9 mouse cellular contexts compared by ENCODE assay signal in the genomic region with DNA sequence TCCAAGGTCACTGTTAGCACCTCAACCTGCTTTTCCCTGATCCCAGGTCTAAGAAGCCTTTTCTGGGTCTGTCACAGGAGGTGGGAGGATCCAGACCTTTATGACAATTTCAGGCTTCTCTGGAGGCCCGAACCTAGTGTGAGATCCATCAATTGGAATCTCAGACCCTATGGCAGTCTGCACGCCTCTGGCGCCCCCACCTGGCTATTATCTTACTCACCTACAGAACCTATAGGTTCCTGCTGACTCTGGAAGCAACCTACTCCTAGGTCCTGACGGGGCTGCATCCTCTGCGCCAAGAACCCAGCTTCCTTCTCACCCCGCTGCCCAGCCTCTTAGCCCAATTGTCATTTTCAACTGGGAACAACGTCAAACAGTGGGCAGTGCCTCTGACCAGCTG. TPM values are rescaled to one million over a fixed set of nuclear protein-coding genes. Genes with fewer than 3 reads are reported as not detected.
A peak's percentile ranks its signal among the peaks of the same experiment; 100 is the strongest.
DNase-seq lines count a peak whose midpoint lies in the region; ATAC-seq and TF ChIP-seq lines count a peak whose summit lies in the region.
"Had no signal": no experiment of that assay in that cellular context is flagged by ENCODE, and none has a peak within 500 bp of the region (broad histone marks: within the 10 kb centered on the region; RNA-seq: fewer than 3 reads in every experiment).

No protein-coding gene starts in this region.

- no peaks in the 10 kb centered on the region for H3K27me3 ChIP-seq in midbrain, postnatal 0 days (ENCODE audit: insufficient read depth, low read length)
- no peaks in the 10 kb centered on the region for H3K27me3 ChIP-seq in midbrain, embryonic 15.5 days (replicated peaks)
- H3K27me3 ChIP-seq in embryonic facial prominence, embryonic 11.5 days (ENCODE audit: control insufficient read depth, insufficient read depth, low read length), result no peaks in the 10 kb centered on the region

- ATAC-seq in midbrain, postnatal 0 days (ENCODE audit: low FRiP score), result no peak
- no peak for ATAC-seq in midbrain, embryonic 15.5 days (replicated peaks)
- ATAC-seq in embryonic facial prominence, embryonic 11.5 days (replicated peaks; ENCODE audit: insufficient number of reproducible peaks, low FRiP score, low TSS enrichment, low read depth), result no peak

- 24% methylated on average over 7 of the region's 7 CpGs for WGBS in midbrain, postnatal 0 days
- 33% methylated on average over 7 of the region's 7 CpGs for WGBS in midbrain, embryonic 15.5 days
- 28% methylated on average over 7 of the region's 7 CpGs for WGBS in embryonic facial prominence, embryonic 11.5 days

- TF ChIP-seq CTCF in midbrain, postnatal 0 days (IDR thresholded peaks at IDR 0.05), result peak; percentile 31

- no peak overlapping the region for H3K4me3 ChIP-seq in midbrain, postnatal 0 days (ENCODE audit: low read depth, low read length)
- H3K4me3 ChIP-seq in midbrain, embryonic 15.5 days, result no peak overlapping the region
- H3K4me3 ChIP-seq in embryonic facial prominence, embryonic 11.5 days (ENCODE audit: low read depth, low read length), result no peak overlapping the region

- no peak overlapping the region for H3K27ac ChIP-seq in midbrain, postnatal 0 days (ENCODE audit: low read depth, low read length)
- H3K27ac ChIP-seq in midbrain, embryonic 15.5 days, result no peak overlapping the region
- no peak overlapping the region for H3K27ac ChIP-seq in embryonic facial prominence, embryonic 11.5 days (replicated peaks; ENCODE audit: low read depth, low read length)

- no peaks in the 10 kb centered on the region for H3K4me1 ChIP-seq in midbrain, postnatal 0 days (ENCODE audit: insufficient read depth, low read length)
- H3K4me1 ChIP-seq in midbrain, embryonic 15.5 days, result no peaks in the 10 kb centered on the region
- H3K4me1 ChIP-seq in embryonic facial prominence, embryonic 11.5 days (ENCODE audit: control insufficient read depth, insufficient read depth, low read length), result no peaks in the 10 kb centered on the region

- DNase-seq in adrenal gland, postnatal 14 days, result peak; percentile 65
- no peak for DNase-seq in adrenal gland, adult 8-10 months
- no peak for DNase-seq in midbrain, postnatal 0 days (ENCODE audit: low spot score)
- DNase-seq in embryonic facial prominence, embryonic 11.5 days (ENCODE audit: low spot score), result peak; percentile 49
- peak; percentile 40 to 65 for DNase-seq in natural killer cell, adult 2 months (ENCODE audit: low spot score in 2 of 2)
- DNase-seq in testis, postnatal 10 days (ENCODE audit: low spot score), result no peak
- no peak for DNase-seq in yolk sac, embryonic 10.5 days (ENCODE audit: low spot score)

- H3K9ac ChIP-seq in midbrain, postnatal 0 days (replicated peaks; ENCODE audit: low read length, poor library complexity, severe bottlenecking), result no peak overlapping the region
- H3K9ac ChIP-seq in midbrain, embryonic 15.5 days, result no peak overlapping the region
- no peak overlapping the region for H3K9ac ChIP-seq in embryonic facial prominence, embryonic 11.5 days (replicated peaks; ENCODE audit: low read length)

- no peak overlapping the region for H3K4me2 ChIP-seq in midbrain, postnatal 0 days (ENCODE audit: low read depth, low read length, poor library complexity, severe bottlenecking)
- H3K4me2 ChIP-seq in midbrain, embryonic 15.5 days, result no peak overlapping the region
- H3K4me2 ChIP-seq in embryonic facial prominence, embryonic 11.5 days (ENCODE audit: low read depth, low read length), result no peak overlapping the region

- H3K9me3 ChIP-seq in midbrain, postnatal 0 days (ENCODE audit: low read length), result no peaks in the 10 kb centered on the region
- H3K9me3 ChIP-seq in midbrain, embryonic 15.5 days, result no peaks in the 10 kb centered on the region
- H3K9me3 ChIP-seq in embryonic facial prominence, embryonic 11.5 days (replicated peaks; ENCODE audit: control insufficient read depth, low read length), result no peaks in the 10 kb centered on the region

- no peaks in the 10 kb centered on the region for H3K36me3 ChIP-seq in midbrain, postnatal 0 days (ENCODE audit: insufficient read depth, low read length)
- no peaks in the 10 kb centered on the region for H3K36me3 ChIP-seq in midbrain, embryonic 15.5 days (replicated peaks)
- H3K36me3 ChIP-seq in embryonic facial prominence, embryonic 11.5 days (replicated peaks; ENCODE audit: control insufficient read depth, insufficient read depth, low read depth, low read length), result no peaks in the 10 kb centered on the region

RNA-seq across cellular contexts. Expression of gene Lcn12, which starts 10.7 kb away (rescaled TPM):
- not detected in 2 replicates for total RNA-seq in adrenal gland, postnatal 14 days (2021)
- not detected for total RNA-seq in adrenal gland, adult 8-10 months (2022)
- total RNA-seq in midbrain, postnatal 0 days (2014; rRNA removed), result not detected in 2 replicates
- polyA plus RNA-seq in midbrain, postnatal 0 days (2015; fragmentation: Nextera tagmentation; extraction: Ambion mirVana), result not detected in 2 replicates
- polyA plus RNA-seq in midbrain, embryonic 15.5 days (2015; fragmentation: Nextera tagmentation; extraction: Ambion mirVana), result not detected in 2 replicates
- not detected in 2 replicates for polyA plus RNA-seq in embryonic facial prominence, embryonic 11.5 days (2014; fragmentation: Nextera tagmentation; extraction: Ambion mirVana)
- polyA plus RNA-seq: C2C12 had no signal

RNA-seq across cellular contexts. Expression of gene Ptgds, which starts 13.1 kb away (rescaled TPM):
- 8.7 and 9.9 TPM in 2 replicates for total RNA-seq in adrenal gland, postnatal 14 days (2021)
- 10 to 100 TPM in 1 of 4 experiments, 1 to 10 TPM in 3; 3.2 to 10.5 (median 4.4) TPM for total RNA-seq in adrenal gland, adult 8-10 months (2022)
- 2,128 and 2,726 TPM in 2 replicates for total RNA-seq in midbrain, postnatal 0 days (2014; rRNA removed)
- 2,827 and 3,075 TPM in 2 replicates for polyA plus RNA-seq in midbrain, postnatal 0 days (2015; fragmentation: Nextera tagmentation; extraction: Ambion mirVana)
- polyA plus RNA-seq in midbrain, embryonic 15.5 days (2015; fragmentation: Nextera tagmentation; extraction: Ambion mirVana), result 822 and 843 TPM in 2 replicates
- 0.26 and 0.28 TPM in 2 replicates for polyA plus RNA-seq in embryonic facial prominence, embryonic 11.5 days (2014; fragmentation: Nextera tagmentation; extraction: Ambion mirVana)
- polyA plus RNA-seq: C2C12 had no signal

RNA-seq across cellular contexts. Expression of gene Fbxw5, which starts 17.6 kb away (rescaled TPM):
- total RNA-seq in adrenal gland, postnatal 14 days (2021), result 79.3 and 81.4 TPM in 2 replicates
- total RNA-seq in adrenal gland, adult 8-10 months (2022), result 100 to 1,000 TPM in 3 of 4 experiments, 10 to 100 TPM in 1; 82.5 to 114 (median 107) TPM
- 131 and 148 TPM in 2 replicates for total RNA-seq in midbrain, postnatal 0 days (2014; rRNA removed)
- polyA plus RNA-seq in midbrain, postnatal 0 days (2015; fragmentation: Nextera tagmentation; extraction: Ambion mirVana), result 106 and 113 TPM in 2 replicates
- 147 and 151 TPM in 2 replicates for polyA plus RNA-seq in midbrain, embryonic 15.5 days (2015; fragmentation: Nextera tagmentation; extraction: Ambion mirVana)
- polyA plus RNA-seq in embryonic facial prominence, embryonic 11.5 days (2014; fragmentation: Nextera tagmentation; extraction: Ambion mirVana), result 51.1 and 56.4 TPM in 2 replicates

RNA-seq across cellular contexts. Expression of gene C8g, which starts 18.6 kb away (rescaled TPM):
- 4.4 and 36.5 TPM in 2 replicates for total RNA-seq in adrenal gland, postnatal 14 days (2021)
- 1 to 10 TPM in 3 of 4 experiments, under 1 TPM in 1; 0.70 to 2.3 (median 1.6) TPM for total RNA-seq in adrenal gland, adult 8-10 months (2022)
- 2.7 and 4.4 TPM in 2 replicates for total RNA-seq in midbrain, postnatal 0 days (2014; rRNA removed)
- polyA plus RNA-seq in midbrain, postnatal 0 days (2015; fragmentation: Nextera tagmentation; extraction: Ambion mirVana), result 6.8 TPM in 2 replicates
- 6.4 and 7.4 TPM in 2 replicates for polyA plus RNA-seq in midbrain, embryonic 15.5 days (2015; fragmentation: Nextera tagmentation; extraction: Ambion mirVana)
- polyA plus RNA-seq in embryonic facial prominence, embryonic 11.5 days (2014; fragmentation: Nextera tagmentation; extraction: Ambion mirVana), result 3.8 and 4.3 TPM in 2 replicates

RNA-seq across cellular contexts. Expression of gene Paxx, which starts 22.1 kb away (rescaled TPM):
- total RNA-seq in adrenal gland, postnatal 14 days (2021), result 36.2 and 42.6 TPM in 2 replicates
- 10 to 100 TPM; 32.4 to 68.2 (median 43.4) TPM for total RNA-seq in adrenal gland, adult 8-10 months (2022)
- 163 and 195 TPM in 2 replicates for total RNA-seq in midbrain, postnatal 0 days (2014; rRNA removed)
- 151 and 165 TPM in 2 replicates for polyA plus RNA-seq in midbrain, postnatal 0 days (2015; fragmentation: Nextera tagmentation; extraction: Ambion mirVana)
- 119 and 128 TPM in 2 replicates for polyA plus RNA-seq in midbrain, embryonic 15.5 days (2015; fragmentation: Nextera tagmentation; extraction: Ambion mirVana)
- polyA plus RNA-seq in embryonic facial prominence, embryonic 11.5 days (2014; fragmentation: Nextera tagmentation; extraction: Ambion mirVana), result 12.4 and 14.3 TPM in 2 replicates

Comparison
In these comparisons a context has a peak if more than half of its experiments do, and no peak if none do; other contexts are left out.
1. DNase-seq: peak in adrenal gland, postnatal 14 days (single experiment), embryonic facial prominence, embryonic 11.5 days (single experiment) and natural killer cell, adult 2 months (2 of 2); none in adrenal gland, adult 8-10 months (single experiment), midbrain, postnatal 0 days (single experiment), testis, postnatal 10 days (single experiment) and yolk sac, embryonic 10.5 days (single experiment).
2. RNA of gene Ptgds, which starts 13.1 kb away (total RNA-seq): 2,128 to 2,726 TPM in midbrain, postnatal 0 days; 8.7 to 9.9 TPM in adrenal gland, postnatal 14 days and 3.2 to 10.5 TPM in adrenal gland, adult 8-10 months; every median in the first group is over 100 times any median in the second.